Mouse (Mus musculus) kidney, adult 2 months (tissue): ENCODE data around the gene Evi5. TPM values are rescaled to one million over a fixed set of nuclear protein-coding genes. Genes with fewer than 3 reads are reported as not detected.
A peak's percentile ranks its signal among the peaks of the same experiment; 100 is the strongest.

ENCODE experiments used
- DNase-seq: peaks from one replicate; pipeline ENCODE4 v3.0.0; 2021
- H3K27ac ChIP-seq: fragments of 200-500 bp; 2 replicates; pipeline ENCODE4 v1.5.1; 2012; ENCODE audit warnings: low read depth, low read length, control low read depth, inconsistent platforms; ENCODE audit not compliant: insufficient read depth
- H3K27me3 ChIP-seq: fragments of 200-500 bp; replicated peaks from 2 replicates; pipeline ENCODE4 v1.6.1; 2012; ENCODE audit warnings: mild to moderate bottlenecking, moderate library complexity, low read length, inconsistent platforms; ENCODE audit not compliant: control insufficient read depth, insufficient read depth
- H3K36me3 ChIP-seq: fragments of 200-500 bp; 2 replicates; pipeline ENCODE4 v1.6.1; 2012; ENCODE audit warnings: mild to moderate bottlenecking, moderate library complexity, low read length, inconsistent platforms; ENCODE audit not compliant: control insufficient read depth, insufficient read depth
- H3K4me1 ChIP-seq: fragments of 200-500 bp; 2 replicates; pipeline ENCODE4 v1.6.1; 2011; ENCODE audit warnings: low read length; ENCODE audit not compliant: control insufficient read depth, insufficient read depth
- H3K4me3 ChIP-seq: fragments of 200-500 bp; 2 replicates; pipeline ENCODE4 v1.5.1; 2011; ENCODE audit warnings: mild to moderate bottlenecking, low read depth, low read length, control low read depth; ENCODE audit not compliant: insufficient read depth
- CTCF ChIP-seq: fragments of 200-500 bp; conservative IDR thresholded peaks from 2 replicates; pipeline ENCODE4 v1.5.1; 2011; ENCODE audit warnings: low read depth, mild to moderate bottlenecking, control low read depth, low read length, moderate library complexity, mixed read lengths; ENCODE audit not compliant: insufficient read depth, insufficient read length
- POLR2A ChIP-seq: fragments of 200-500 bp; IDR thresholded peaks from one replicate; pipeline ENCODE4 v1.6.1; 2011; ENCODE audit warnings: low read depth, low read length, control low read depth
- WGBS: fragments of 180-500 bp; shearing (Covaris S2); methylation state at CpG from one replicate; pipeline ENCODE4 v1.1.7; 2018; 5-methylcytosine and 5-hydroxymethylcytosine counted together
- polyA plus RNA-seq: library from polyadenylated mRNA; depleted of rRNA; stranded (reverse); fragments of >200 nt; gene quantifications from 2 replicates; pipeline ENCODE4 v1.2.3, GENCODE M21; 2012; rRNA removed

Evi5 gene
- 37.3 and 39.0 TPM in 2 replicates for polyA plus RNA-seq

DNA sequence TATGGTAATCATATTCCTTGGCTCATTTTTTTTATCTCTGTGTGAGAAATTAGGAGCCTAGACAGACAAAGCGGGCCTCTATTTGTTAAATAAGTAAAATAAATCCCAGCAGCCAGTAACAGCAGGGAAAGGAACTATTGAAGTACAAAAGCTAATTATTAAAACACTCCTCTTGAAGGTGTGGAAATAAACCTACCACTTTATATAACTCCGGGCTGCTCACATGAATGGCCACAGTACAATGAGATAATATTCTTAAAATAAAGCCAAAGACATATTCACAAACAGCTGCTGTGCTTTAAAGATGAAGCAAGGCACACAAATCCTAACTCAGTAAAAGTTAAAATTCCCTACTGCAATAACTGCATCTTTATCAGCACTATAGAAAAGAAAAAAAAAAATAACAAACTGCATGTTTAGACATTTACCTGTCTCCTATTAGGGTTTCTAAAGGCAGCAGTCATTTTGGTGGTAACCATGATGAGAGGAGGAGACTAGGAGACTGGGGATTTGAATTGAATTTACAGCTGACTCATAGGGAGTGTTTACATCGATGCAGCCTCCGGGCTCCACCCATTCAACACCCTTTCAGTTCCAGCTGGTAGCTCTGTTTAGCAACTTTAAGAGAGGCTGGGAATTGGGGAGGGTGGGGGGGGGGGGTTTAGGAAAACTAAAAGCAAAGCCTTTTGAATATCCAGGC lies at the start of gene Evi5:
Gene Evi5, minus strand, starts transcription at position 547 of the 700 bp plus-strand sequence.
- no peaks in the 10 kb centered on the region for H3K36me3 ChIP-seq
- H3K27me3 ChIP-seq, result no peaks in the 10 kb centered on the region
- 21% methylated on average over 4 of the region's 4 CpGs for WGBS
- TF ChIP-seq POLR2A, result no peak
- no peak for TF ChIP-seq CTCF
- no peak within 1 kb of the TSS for H3K4me3 ChIP-seq
- peak within 1 kb of the TSS; percentile 89 for H3K27ac ChIP-seq
- peaks cover 7% of the 10 kb centered on the region; the same call in 1 of the 2 replicates for H3K4me1 ChIP-seq
- DNase-seq, result peak; percentile 57

DNA sequence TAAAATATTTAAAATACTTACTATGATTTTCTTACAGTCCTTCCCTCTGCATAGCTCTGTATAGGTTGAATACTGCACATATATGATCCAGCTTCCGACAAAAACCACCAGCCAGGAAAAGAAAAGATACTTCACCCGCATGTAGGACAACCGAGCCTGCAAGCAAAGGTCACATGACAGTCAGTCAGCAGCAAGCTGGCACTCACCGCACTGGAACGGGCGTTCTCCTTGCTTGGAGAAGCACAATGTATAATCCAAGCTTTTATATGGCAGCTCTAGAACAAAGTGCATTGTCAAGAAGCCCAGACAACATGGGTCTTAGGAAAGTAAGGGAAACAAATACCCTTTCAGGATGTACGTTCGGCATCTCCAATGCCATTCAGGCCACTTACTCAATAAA lies 49.7 kb upstream of the Evi5 start:
- DNase-seq, result peak; percentile 64
- 52% methylated on average over 8 of the region's 8 CpGs for WGBS

DNA sequence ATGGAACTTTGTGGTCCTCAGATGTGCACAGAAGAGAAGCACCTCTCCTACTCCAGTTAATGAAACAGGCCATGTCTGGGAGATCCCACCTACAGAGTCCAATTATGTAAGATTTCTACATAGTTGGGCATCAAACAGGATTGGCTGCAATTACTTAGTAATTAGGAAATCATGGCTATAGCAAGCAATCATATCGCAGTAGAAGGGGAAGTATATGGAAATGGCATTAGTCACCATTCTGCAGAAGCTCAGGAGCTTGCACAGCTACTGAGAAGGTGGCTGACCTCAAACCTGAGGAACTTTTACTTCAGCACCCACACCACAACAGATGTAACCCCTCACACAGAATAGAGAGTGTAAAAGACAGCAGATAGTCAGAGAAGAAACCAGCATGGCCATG lies 47.9 kb upstream of the Evi5 start:
- H3K4me3 ChIP-seq, result no peak overlapping the region
- TF ChIP-seq CTCF (no peak), POLR2A (no peak)
- DNase-seq, result no peak

More for the DNA sequence above, 49.7 kb upstream of the Evi5 start:
- Histone ChIP-seq H3K36me3 (no peaks in the 10 kb centered on the region), H3K4me1 (peaks cover 5% of the 10 kb centered on the region; the same call in 1 of the 2 replicates), H3K4me3 (no peak overlapping the region), H3K27me3 (no peaks in the 10 kb centered on the region), H3K27ac (no peak overlapping the region)
- no peak for TF ChIP-seq POLR2A
- no peak for TF ChIP-seq CTCF

DNA sequence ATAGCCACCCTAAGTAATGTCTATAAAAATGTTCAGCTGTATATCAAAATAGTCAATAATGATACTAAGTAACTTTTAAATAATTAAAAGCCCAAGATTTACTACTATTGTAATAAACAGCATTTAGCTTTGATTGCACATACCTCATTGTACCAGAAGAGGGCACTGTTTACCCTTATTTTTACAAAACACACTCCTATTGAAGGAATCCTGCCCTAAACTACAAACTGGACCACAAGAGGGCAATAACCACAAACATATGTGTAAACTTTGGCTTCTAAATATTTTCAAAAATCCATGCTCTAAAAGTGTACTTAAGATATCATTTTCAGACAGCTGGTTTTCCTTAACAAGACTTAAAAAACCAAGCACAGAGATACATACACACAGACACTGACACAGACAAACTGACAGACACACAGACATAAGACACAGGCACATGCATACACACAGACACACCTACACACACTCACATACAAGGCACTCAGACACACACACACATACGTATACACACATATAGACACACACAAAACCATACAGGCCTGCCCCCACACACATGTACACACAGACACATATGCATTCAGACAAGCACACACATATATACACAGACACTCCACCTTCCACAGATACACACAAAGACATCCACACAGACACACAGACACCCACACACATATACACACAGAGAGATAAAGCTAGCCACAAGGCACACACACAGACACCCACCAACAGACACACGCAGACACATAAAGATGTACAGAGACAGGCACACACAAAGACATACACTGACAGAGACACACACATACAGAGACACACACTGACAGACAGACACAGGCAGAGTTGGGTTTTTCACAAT lies 46.7 kb upstream of the Evi5 start:
- DNase-seq, result peak; percentile 85
- WGBS, result 81% methylated on average over 2 of the region's 2 CpGs

More for the DNA sequence above, 47.9 kb upstream of the Evi5 start:
- no peaks in the 10 kb centered on the region for H3K27me3 ChIP-seq
- H3K4me1 ChIP-seq, result peaks cover 3% of the 10 kb centered on the region; the same call in 1 of the 2 replicates
- no peak overlapping the region for H3K27ac ChIP-seq
- no peaks in the 10 kb centered on the region for H3K36me3 ChIP-seq
- WGBS, result 90% methylated on average over 1 of the region's 1 CpGs

DNA sequence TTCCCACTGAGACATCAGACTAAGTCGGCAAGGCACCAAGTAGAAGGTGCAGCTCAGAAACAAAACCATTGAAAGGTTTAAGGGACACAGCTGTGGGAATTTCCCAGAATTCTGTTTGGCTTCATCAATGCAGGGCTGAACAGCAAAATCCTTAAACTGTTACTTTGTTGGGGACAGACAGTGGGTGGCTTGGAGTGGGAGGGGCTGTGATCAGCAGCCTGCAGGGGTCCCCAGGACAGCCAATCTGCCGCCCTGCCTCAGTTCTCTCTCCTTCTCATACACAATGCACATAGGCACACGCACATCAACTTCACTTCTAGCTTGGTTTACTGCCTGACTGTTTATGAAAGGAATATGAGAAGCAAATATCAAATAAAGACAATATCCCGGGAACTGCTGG lies 40.4 kb upstream of the Evi5 start:
- DNase-seq, result no peak
- Histone ChIP-seq H3K36me3 (no peaks in the 10 kb centered on the region), H3K27ac (no peak overlapping the region), H3K4me1 (no peaks in the 10 kb centered on the region), H3K27me3 (no peaks in the 10 kb centered on the region), H3K4me3 (no peak overlapping the region)
- TF ChIP-seq POLR2A, result no peak
- WGBS, result 77% methylated on average over 4 of the region's 4 CpGs

More for the DNA sequence above, 46.7 kb upstream of the Evi5 start:
- TF ChIP-seq CTCF (peak; percentile 51), POLR2A (no peak)
- Histone ChIP-seq H3K4me1 (peaks cover 3% of the 10 kb centered on the region; the same call in 1 of the 2 replicates), H3K27me3 (no peaks in the 10 kb centered on the region), H3K4me3 (no peak overlapping the region), H3K27ac (no peak overlapping the region), H3K36me3 (no peaks in the 10 kb centered on the region)

DNA sequence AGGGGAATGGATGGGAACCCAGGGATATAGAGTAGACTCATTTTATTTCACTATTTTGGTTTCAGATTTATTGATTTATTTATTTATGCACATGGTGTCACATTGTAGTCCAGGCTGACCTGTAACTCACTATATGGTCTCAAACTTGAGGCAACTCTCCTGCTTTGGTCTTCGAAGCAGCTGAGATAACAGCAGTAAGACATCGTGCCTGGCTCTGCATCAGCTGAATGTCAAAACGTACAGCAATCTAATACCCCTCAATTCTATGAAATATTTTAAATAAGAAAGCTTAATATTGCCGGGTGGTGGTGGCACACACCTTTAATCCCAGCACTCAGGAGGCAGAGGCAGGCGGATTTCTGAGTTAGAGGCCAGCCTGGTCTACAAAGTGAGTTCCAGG lies 36.1 kb upstream of the Evi5 start:
- no peak for DNase-seq
- TF ChIP-seq CTCF, result no peak
- TF ChIP-seq POLR2A, result no peak
- H3K27me3 ChIP-seq, result no peaks in the 10 kb centered on the region
- peaks cover 10% of the 10 kb centered on the region for H3K36me3 ChIP-seq
- 91% methylated on average over 5 of the region's 5 CpGs for WGBS
- H3K4me3 ChIP-seq, result no peak overlapping the region
- H3K27ac ChIP-seq, result no peak overlapping the region
- H3K4me1 ChIP-seq, result no peaks in the 10 kb centered on the region

DNA sequence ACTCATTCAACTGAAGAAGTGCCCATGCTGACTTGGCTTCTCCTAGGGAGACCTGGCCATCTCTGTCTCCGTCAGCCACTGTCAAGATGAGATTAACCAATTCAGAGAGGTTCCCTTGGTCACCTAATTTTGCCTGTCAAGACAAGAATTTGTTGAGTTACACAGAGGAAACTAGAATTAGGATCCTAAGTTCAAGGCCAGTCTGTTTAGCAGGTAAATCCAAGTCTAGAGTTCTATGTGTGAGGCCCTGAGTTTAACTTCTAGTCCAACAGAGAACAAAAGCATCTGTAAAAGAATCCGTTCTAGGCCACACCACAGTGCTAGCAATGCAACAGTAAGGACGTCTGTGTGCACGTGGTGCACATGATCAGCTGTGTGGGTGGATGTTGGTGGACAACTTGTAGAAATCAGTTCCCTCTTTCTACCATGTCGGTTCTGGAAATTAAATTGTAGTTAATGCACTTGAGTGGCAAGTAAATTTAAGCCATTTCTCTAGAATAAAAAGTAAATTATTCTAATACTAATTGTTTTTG lies 35.2 kb upstream of the Evi5 start:
- Histone ChIP-seq H3K27ac (no peak overlapping the region), H3K36me3 (peaks cover 14% of the 10 kb centered on the region), H3K27me3 (no peaks in the 10 kb centered on the region), H3K4me1 (no peaks in the 10 kb centered on the region), H3K4me3 (no peak overlapping the region)
- WGBS, result 65% methylated on average over 5 of the region's 5 CpGs
- no peak for TF ChIP-seq POLR2A
- TF ChIP-seq CTCF, result no peak
- no peak for DNase-seq
